Mouse (Mus musculus): Measurements from ENCODE around the gene Capns2. TPM values are rescaled to one million over a fixed set of nuclear protein-coding genes. Genes with fewer than 3 reads are reported as not detected.

The Capns2 gene
- 0.26 and 0.27 TPM in 2 replicates for polyA plus RNA-seq (2015; fragmentation: Nextera tagmentation; extraction: Ambion mirVana)

- Histone ChIP-seq H3K36me3 (0 out of 2 replicates have a peak, but pooled peaks cover 4% of the 10 kb centered on the region), H3K27me3 (no peaks in the 10 kb centered on the region), H3K9ac (no peak within 1 kb of the TSS), H3K4me2 (no peak within 1 kb of the TSS), H3K4me3 (no peak within 1 kb of the TSS), H3K9me3 (no peaks in the 10 kb centered on the region), H3K27ac (no peak within 1 kb of the TSS), H3K4me1 (replicated peaks) (0 out of 2 replicates have a peak, but pooled peaks cover 4% of the 10 kb centered on the region)
- no peak for ATAC-seq (ENCODE audit: low FRiP score)
- 95% methylated on average over 5 of the region's 5 CpGs for WGBS
Observed at GRCm38 (mm10) chr8:92901107-92901506, at the start of gene Capns2. Gene Capns2, plus strand, starts transcription at chr8:92901407.

GRCm38 (mm10) chr8:92853188-92853983 is 47.8 kb upstream of the Capns2 start:
- 53% methylated on average over 18 of the region's 18 CpGs for WGBS
- H3K4me2 ChIP-seq: no peak overlapping the region
- peaks cover 35% of the 10 kb centered on the region for H3K4me1 ChIP-seq (replicated peaks)
- ATAC-seq (ENCODE audit: low FRiP score): no peak
- no peaks in the 10 kb centered on the region for H3K9me3 ChIP-seq
- H3K4me3 ChIP-seq: no peak overlapping the region
- H3K27ac ChIP-seq: no peak overlapping the region; the same call in 1 of the 2 replicates
- peaks cover 24% of the 10 kb centered on the region for H3K27me3 ChIP-seq
- H3K9ac ChIP-seq: no peak overlapping the region
- no peaks in the 10 kb centered on the region for H3K36me3 ChIP-seq

- Histone ChIP-seq H3K36me3 (no peaks in the 10 kb centered on the region), H3K4me3 (peak overlapping the region; percentile 67), H3K27me3 (peaks cover 24% of the 10 kb centered on the region), H3K4me2 (peak overlapping the region; percentile 73), H3K4me1 (replicated peaks) (peaks cover 31% of the 10 kb centered on the region), H3K27ac (no peak overlapping the region), H3K9me3 (no peaks in the 10 kb centered on the region), H3K9ac (no peak overlapping the region)
- WGBS: 87% methylated on average over 3 of the region's 3 CpGs
- ATAC-seq (ENCODE audit: low FRiP score): no peak
Observed at GRCm38 (mm10) chr8:92854673-92855072, 46.5 kb upstream of the Capns2 start.

- peak within 1 kb of the TSS; percentile 87 for H3K9ac ChIP-seq
- peak within 1 kb of the TSS; percentile 73 for H3K4me2 ChIP-seq
- H3K4me3 ChIP-seq: peak within 1 kb of the TSS; percentile 67
- H3K27me3 ChIP-seq: peaks cover 24% of the 10 kb centered on the region
- no peaks in the 10 kb centered on the region for H3K36me3 ChIP-seq
- WGBS: 1% methylated on average over 50 of the region's 50 CpGs
- peaks cover 24% of the 10 kb centered on the region for H3K4me1 ChIP-seq (replicated peaks)
- ATAC-seq (ENCODE audit: low FRiP score): peak; percentile 75
- peak within 1 kb of the TSS; percentile 52; the same call in 1 of the 2 replicates for H3K27ac ChIP-seq
- no peaks in the 10 kb centered on the region for H3K9me3 ChIP-seq
Observed at GRCm38 (mm10) chr8:92855171-92855894, 45.9 kb upstream of the Capns2 start, which contains the start of gene Lpcat2. Gene Lpcat2, plus strand, starts transcription at chr8:92855339.

GRCm38 (mm10) chr8:92856273-92856986 is 44.8 kb upstream of the Capns2 start:
- Histone ChIP-seq H3K4me1 (replicated peaks) (peaks cover 21% of the 10 kb centered on the region), H3K36me3 (no peaks in the 10 kb centered on the region), H3K9ac (peak overlapping the region; percentile 87; the same call in 1 of the 2 replicates), H3K4me2 (peak overlapping the region; percentile 73), H3K9me3 (no peaks in the 10 kb centered on the region), H3K27me3 (peaks cover 24% of the 10 kb centered on the region), H3K27ac (no peak overlapping the region), H3K4me3 (peak overlapping the region; percentile 67)
- no peak for ATAC-seq (ENCODE audit: low FRiP score)
- 92% methylated on average over 7 of the region's 7 CpGs for WGBS

- no peak overlapping the region for H3K9ac ChIP-seq
- no peak overlapping the region for H3K4me3 ChIP-seq
- no peak overlapping the region for H3K4me2 ChIP-seq
- no peaks in the 10 kb centered on the region for H3K36me3 ChIP-seq
- WGBS: 87% methylated on average over 14 of the region's 14 CpGs
- ATAC-seq (ENCODE audit: low FRiP score): no peak
- no peak overlapping the region for H3K27ac ChIP-seq
- H3K9me3 ChIP-seq: no peaks in the 10 kb centered on the region
- peaks cover 16% of the 10 kb centered on the region for H3K27me3 ChIP-seq
- H3K4me1 ChIP-seq (replicated peaks): peaks cover 14% of the 10 kb centered on the region
Observed at GRCm38 (mm10) chr8:92858475-92859182, 42.6 kb upstream of the Capns2 start.

GRCm38 (mm10) chr8:92861977-92862376 is 39.2 kb upstream of the Capns2 start:
- Histone ChIP-seq H3K4me2 (no peak overlapping the region), H3K9ac (no peak overlapping the region), H3K36me3 (no peaks in the 10 kb centered on the region), H3K4me1 (replicated peaks) (no peaks in the 10 kb centered on the region), H3K4me3 (no peak overlapping the region), H3K27me3 (no peaks in the 10 kb centered on the region), H3K9me3 (no peaks in the 10 kb centered on the region), H3K27ac (no peak overlapping the region)
- ATAC-seq (ENCODE audit: low FRiP score): no peak
- 96% methylated on average over 1 of the region's 1 CpGs for WGBS

GRCm38 (mm10) chr8:92870281-92870680 is 30.9 kb upstream of the Capns2 start:
- Histone ChIP-seq H3K27me3 (no peaks in the 10 kb centered on the region), H3K9me3 (no peaks in the 10 kb centered on the region), H3K4me3 (no peak overlapping the region), H3K4me1 (replicated peaks) (peaks cover 30% of the 10 kb centered on the region), H3K36me3 (no peaks in the 10 kb centered on the region), H3K4me2 (no peak overlapping the region), H3K9ac (no peak overlapping the region), H3K27ac (0 out of 2 replicates have a peak overlapping the region, but pooled peaks have one; percentile 48)
- no peak for ATAC-seq (ENCODE audit: low FRiP score)
- WGBS: 22% methylated on average over 7 of the region's 7 CpGs

- WGBS: 56% methylated on average over 10 of the region's 10 CpGs
- Histone ChIP-seq H3K27me3 (no peaks in the 10 kb centered on the region), H3K9me3 (no peaks in the 10 kb centered on the region), H3K36me3 (no peaks in the 10 kb centered on the region), H3K4me1 (replicated peaks) (peaks cover 30% of the 10 kb centered on the region), H3K4me2 (no peak overlapping the region), H3K4me3 (no peak overlapping the region), H3K9ac (no peak overlapping the region), H3K27ac (0 out of 2 replicates have a peak overlapping the region, but pooled peaks have one; percentile 19)
- no peak for ATAC-seq (ENCODE audit: low FRiP score)
Observed at GRCm38 (mm10) chr8:92872063-92872759, 29.0 kb upstream of the Capns2 start.

- no peak overlapping the region for H3K4me2 ChIP-seq
- no peak overlapping the region for H3K27ac ChIP-seq
- WGBS: 54% methylated on average over 10 of the region's 10 CpGs
Observed at GRCm38 (mm10) chr8:92875795-92876194, 25.4 kb upstream of the Capns2 start.

GRCm38 (mm10) chr8:92881247-92881646 is 20.0 kb upstream of the Capns2 start:
- peaks cover 4% of the 10 kb centered on the region; the same call in 1 of the 2 replicates for H3K9me3 ChIP-seq
- H3K4me1 ChIP-seq (replicated peaks): no peaks in the 10 kb centered on the region
- H3K9ac ChIP-seq: no peak overlapping the region
- no peak for ATAC-seq (ENCODE audit: low FRiP score)
- no peaks in the 10 kb centered on the region for H3K27me3 ChIP-seq
- H3K36me3 ChIP-seq: peaks cover 9% of the 10 kb centered on the region; the same call in 1 of the 2 replicates
- WGBS: 75% methylated on average over 4 of the region's 4 CpGs
- no peak overlapping the region for H3K4me3 ChIP-seq
- H3K27ac ChIP-seq: no peak overlapping the region
- no peak overlapping the region for H3K4me2 ChIP-seq

More at GRCm38 (mm10) chr8:92875795-92876194, 25.4 kb upstream of the Capns2 start:
- no peak for ATAC-seq (ENCODE audit: low FRiP score)
- Histone ChIP-seq H3K9me3 (peaks cover 4% of the 10 kb centered on the region; the same call in 1 of the 2 replicates), H3K4me1 (replicated peaks) (peaks cover 13% of the 10 kb centered on the region; the same call in 1 of the 2 replicates), H3K36me3 (peaks cover 9% of the 10 kb centered on the region; the same call in 1 of the 2 replicates), H3K27me3 (no peaks in the 10 kb centered on the region), H3K4me3 (no peak overlapping the region), H3K9ac (no peak overlapping the region)
